20 mouse cellular contexts compared by ENCODE assay signal in the genomic region with DNA sequence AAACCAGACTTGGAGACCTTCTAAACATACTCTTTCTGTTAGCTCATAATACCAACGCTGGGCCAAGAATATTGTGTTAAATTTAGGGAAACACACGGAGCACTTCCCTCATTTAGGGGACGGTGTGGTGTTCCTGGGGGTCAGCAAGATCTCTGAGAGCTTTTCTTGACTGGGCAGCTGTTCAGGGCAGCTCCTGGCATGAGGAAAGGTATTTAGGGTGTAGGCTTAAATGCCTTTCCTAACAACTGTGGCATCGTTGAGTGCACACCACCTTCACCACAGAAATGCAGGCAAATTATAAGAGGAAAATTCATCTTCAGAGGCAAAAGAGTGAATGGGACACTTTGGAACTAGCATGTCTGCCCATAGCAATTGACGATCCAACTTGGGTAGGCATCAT. TPM values are rescaled to one million over a fixed set of nuclear protein-coding genes. Genes with fewer than 3 reads are reported as not detected.
DNase-seq lines count a peak whose midpoint lies in the region; ATAC-seq and TF ChIP-seq lines count a peak whose summit lies in the region.
"Had no signal": no experiment of that assay in that cellular context is flagged by ENCODE, and none has a peak within 500 bp of the region (broad histone marks: within the 10 kb centered on the region; RNA-seq: fewer than 3 reads in every experiment).

No protein-coding gene starts in this region.

- H3K79me2 ChIP-seq in heart, adult 2 months (replicated peaks; ENCODE audit: control insufficient read depth, insufficient read depth, low read length) = no peaks in the 10 kb centered on the region

- no peak overlapping the region for H3K4me3 ChIP-seq in heart, adult 2 months
- no peak overlapping the region for H3K4me3 ChIP-seq in heart, embryonic 12.5 days
- H3K4me3 ChIP-seq in liver, postnatal 0 days (ENCODE audit: low read depth, low read length) = no peak overlapping the region
- H3K4me3 ChIP-seq in liver, embryonic 11.5 days (ENCODE audit: low read depth, low read length) = no peak overlapping the region
- H3K4me3 ChIP-seq: embryonic facial prominence, embryonic 13.5 days; embryonic facial prominence, embryonic 15.5 days; erythroblast, embryonic 14.5 days; forebrain, embryonic 10.5 days; forebrain, embryonic 12.5 days had no signal

- H3K27ac ChIP-seq in heart, adult 2 months = peak overlapping the region; percentile 83; the same call in 1 of the 2 replicates
- no peak overlapping the region for H3K27ac ChIP-seq in heart, embryonic 12.5 days (ENCODE audit: poor library complexity, severe bottlenecking)
- H3K27ac ChIP-seq in liver, postnatal 0 days (ENCODE audit: low read depth) = peak overlapping the region; percentile 87
- no peak overlapping the region for H3K27ac ChIP-seq in liver, embryonic 11.5 days (ENCODE audit: low read depth, low read length)
- H3K27ac ChIP-seq: embryonic facial prominence, embryonic 13.5 days; embryonic facial prominence, embryonic 15.5 days; forebrain, embryonic 10.5 days; forebrain, embryonic 12.5 days had no signal

- WGBS in heart, adult 2 months = 73% methylated on average over 5 of the region's 5 CpGs
- 83% methylated on average over 5 of the region's 5 CpGs for WGBS in heart, embryonic 12.5 days
- 83% methylated on average over 5 of the region's 5 CpGs for WGBS in liver, postnatal 0 days (ENCODE audit: insufficient replicate concordance)
- WGBS in liver, embryonic 11.5 days = 76% methylated on average over 5 of the region's 5 CpGs

- H3K4me2 ChIP-seq in heart, embryonic 12.5 days = no peak overlapping the region
- no peak overlapping the region for H3K4me2 ChIP-seq in liver, postnatal 0 days (ENCODE audit: low read depth, low read length)
- no peak overlapping the region for H3K4me2 ChIP-seq in liver, embryonic 11.5 days
- H3K4me2 ChIP-seq: embryonic facial prominence, embryonic 13.5 days; embryonic facial prominence, embryonic 15.5 days; forebrain, embryonic 12.5 days had no signal

- H3K27me3 ChIP-seq in heart, adult 2 months (ENCODE audit: control insufficient read depth, insufficient read depth, low read length) = no peaks in the 10 kb centered on the region
- H3K27me3 ChIP-seq in heart, embryonic 12.5 days (replicated peaks) = no peaks in the 10 kb centered on the region
- no peaks in the 10 kb centered on the region for H3K27me3 ChIP-seq in liver, postnatal 0 days (ENCODE audit: insufficient read depth, low read length)
- no peaks in the 10 kb centered on the region for H3K27me3 ChIP-seq in liver, embryonic 11.5 days (replicated peaks; ENCODE audit: control insufficient read depth, insufficient read depth, low read length)
- H3K27me3 ChIP-seq: embryonic facial prominence, embryonic 13.5 days; embryonic facial prominence, embryonic 15.5 days; forebrain, embryonic 12.5 days had no signal

- H3K4me1 ChIP-seq in heart, adult 2 months (ENCODE audit: control insufficient read depth, insufficient read depth, low read length) = peaks cover 9% of the 10 kb centered on the region
- peaks cover 12% of the 10 kb centered on the region for H3K4me1 ChIP-seq in heart, embryonic 12.5 days (replicated peaks)
- H3K4me1 ChIP-seq in liver, postnatal 0 days (ENCODE audit: insufficient read depth) = peaks cover 21% of the 10 kb centered on the region
- 0 out of 2 replicates have a peak, but pooled peaks cover 4% of the 10 kb centered on the region for H3K4me1 ChIP-seq in liver, embryonic 11.5 days (replicated peaks; ENCODE audit: control insufficient read depth, insufficient read depth, low read length)
- H3K4me1 ChIP-seq: embryonic facial prominence, embryonic 13.5 days; forebrain, embryonic 10.5 days; forebrain, embryonic 12.5 days had no signal

- H3K36me3 ChIP-seq in heart, adult 2 months (ENCODE audit: control insufficient read depth, insufficient read depth, low read length) = peaks cover 4% of the 10 kb centered on the region; the same call in 1 of the 2 replicates
- no peaks in the 10 kb centered on the region for H3K36me3 ChIP-seq in heart, embryonic 12.5 days
- H3K36me3 ChIP-seq in liver, postnatal 0 days (replicated peaks; ENCODE audit: insufficient read depth, low read length) = no peaks in the 10 kb centered on the region
- no peaks in the 10 kb centered on the region for H3K36me3 ChIP-seq in liver, embryonic 11.5 days (ENCODE audit: control insufficient read depth, insufficient read depth, low read length)
- H3K36me3 ChIP-seq: embryonic facial prominence, embryonic 13.5 days; embryonic facial prominence, embryonic 15.5 days; forebrain, embryonic 10.5 days; forebrain, embryonic 12.5 days had no signal

- no peak for TF ChIP-seq POLR2A in heart, adult 2 months (IDR thresholded peaks at IDR 0.05; ENCODE audit: insufficient read depth, low read depth, low read length)

- DNase-seq in heart, adult 2 months = no peak
- DNase-seq in liver, postnatal 0 days = no peak
- DNase-seq in liver, embryonic 11.5 days (ENCODE audit: low spot score) = no peak
- no peak for DNase-seq in spleen, postnatal 4 days (ENCODE audit: low spot score in 2 of 2)
- DNase-seq: adrenal gland, postnatal 10 days; adrenal gland, postnatal 25 days; cerebellum, adult 11 months; cerebellum, adult 18-20 months; cerebellum, adult 8-10 months; cerebellum, adult 9-11 months; cerebellum, postnatal 14 days; embryo, embryonic 11 days had no signal

- no peak for TF ChIP-seq EP300 in heart, adult 2 months (IDR thresholded peaks at IDR 0.05; ENCODE audit: insufficient read depth, low read depth, low read length)
- no peak for TF ChIP-seq EP300 in liver, postnatal 0 days (IDR thresholded peaks at IDR 0.05; ENCODE audit: low read depth)

- TF ChIP-seq CTCF in heart, adult 2 months (IDR thresholded peaks at IDR 0.05) = no peak
- no peak for TF ChIP-seq CTCF in liver, postnatal 0 days (IDR thresholded peaks at IDR 0.05; ENCODE audit: low read depth)

- H3K9ac ChIP-seq in heart, adult 2 months (ENCODE audit: low read depth, low read length) = no peak overlapping the region
- no peak overlapping the region for H3K9ac ChIP-seq in heart, embryonic 12.5 days
- no peak overlapping the region for H3K9ac ChIP-seq in liver, postnatal 0 days (replicated peaks)
- H3K9ac ChIP-seq in liver, embryonic 11.5 days (ENCODE audit: low read depth, low read length) = no peak overlapping the region
- H3K9ac ChIP-seq: embryonic facial prominence, embryonic 13.5 days; embryonic facial prominence, embryonic 15.5 days; forebrain, embryonic 12.5 days had no signal

- intact Hi-C loops in heart, adult 2 months (cut with DNase I) = no loop called here

- no peak for ATAC-seq in heart, embryonic 12.5 days (ENCODE audit: insufficient number of reproducible peaks, low FRiP score)
- ATAC-seq in liver, postnatal 0 days = no peak
- no peak for ATAC-seq in liver, embryonic 11.5 days (replicated peaks; ENCODE audit: low FRiP score)
- ATAC-seq: forebrain, embryonic 14.5 days; forebrain, embryonic 16.5 days had no signal

- H3K9me3 ChIP-seq in heart, embryonic 12.5 days (replicated peaks) = no peaks in the 10 kb centered on the region
- H3K9me3 ChIP-seq in liver, postnatal 0 days (ENCODE audit: low read length) = no peaks in the 10 kb centered on the region
- H3K9me3 ChIP-seq in liver, embryonic 11.5 days (ENCODE audit: control insufficient read depth, low read length) = no peaks in the 10 kb centered on the region
- H3K9me3 ChIP-seq: embryonic facial prominence, embryonic 13.5 days; embryonic facial prominence, embryonic 15.5 days; forebrain, embryonic 10.5 days; forebrain, embryonic 12.5 days had no signal

RNA-seq across cellular contexts. Expression of a gene that starts 9.1 kb away (rescaled TPM):
- total RNA-seq in heart, adult 2 months (2021) = 10 to 100 TPM; 21.8 to 22.1 TPM
- polyA plus RNA-seq in heart, adult 2 months (2012; rRNA removed) = 25.7 and 42.8 TPM in 2 replicates
- polyA plus RNA-seq in heart, embryonic 12.5 days (2016; fragmentation: Nextera tagmentation; extraction: Ambion mirVana) = 45.8 and 48.9 TPM in 2 replicates
- polyA plus RNA-seq in liver, postnatal 0 days (2015; fragmentation: Nextera tagmentation; extraction: Ambion mirVana) = 16.0 and 16.4 TPM in 2 replicates
- 37.3 and 39.3 TPM in 2 replicates for polyA plus RNA-seq in liver, embryonic 11.5 days (2014; fragmentation: Nextera tagmentation; extraction: Ambion mirVana)

RNA-seq across cellular contexts. Expression of a gene that starts 34.1 kb away (rescaled TPM):
- 10 to 100 TPM; 74.0 to 80.5 TPM for total RNA-seq in heart, adult 2 months (2021)
- 28.2 and 44.8 TPM in 2 replicates for polyA plus RNA-seq in heart, adult 2 months (2012; rRNA removed)
- 7.3 and 7.9 TPM in 2 replicates for polyA plus RNA-seq in heart, embryonic 12.5 days (2016; fragmentation: Nextera tagmentation; extraction: Ambion mirVana)
- 3.7 and 3.9 TPM in 2 replicates for polyA plus RNA-seq in liver, postnatal 0 days (2015; fragmentation: Nextera tagmentation; extraction: Ambion mirVana)
- 9.0 TPM in 2 replicates for polyA plus RNA-seq in liver, embryonic 11.5 days (2014; fragmentation: Nextera tagmentation; extraction: Ambion mirVana)

Comparison
In these comparisons a context has a peak if more than half of its experiments do, and no peak if none do; other contexts are left out.
1. H3K27ac ChIP-seq: peak in heart, adult 2 months (single experiment) and liver, postnatal 0 days (single experiment); none in heart, embryonic 12.5 days (single experiment) and liver, embryonic 11.5 days (single experiment).